Mouse (Mus musculus): ENCODE results near the gene Grin3a.
"Not testable (repeated sequence)": the region's sequence is repeated elsewhere in the genome, so short reads cannot be mapped to it uniquely, and the experiment has no call there.

Grin3a gene

DNA sequence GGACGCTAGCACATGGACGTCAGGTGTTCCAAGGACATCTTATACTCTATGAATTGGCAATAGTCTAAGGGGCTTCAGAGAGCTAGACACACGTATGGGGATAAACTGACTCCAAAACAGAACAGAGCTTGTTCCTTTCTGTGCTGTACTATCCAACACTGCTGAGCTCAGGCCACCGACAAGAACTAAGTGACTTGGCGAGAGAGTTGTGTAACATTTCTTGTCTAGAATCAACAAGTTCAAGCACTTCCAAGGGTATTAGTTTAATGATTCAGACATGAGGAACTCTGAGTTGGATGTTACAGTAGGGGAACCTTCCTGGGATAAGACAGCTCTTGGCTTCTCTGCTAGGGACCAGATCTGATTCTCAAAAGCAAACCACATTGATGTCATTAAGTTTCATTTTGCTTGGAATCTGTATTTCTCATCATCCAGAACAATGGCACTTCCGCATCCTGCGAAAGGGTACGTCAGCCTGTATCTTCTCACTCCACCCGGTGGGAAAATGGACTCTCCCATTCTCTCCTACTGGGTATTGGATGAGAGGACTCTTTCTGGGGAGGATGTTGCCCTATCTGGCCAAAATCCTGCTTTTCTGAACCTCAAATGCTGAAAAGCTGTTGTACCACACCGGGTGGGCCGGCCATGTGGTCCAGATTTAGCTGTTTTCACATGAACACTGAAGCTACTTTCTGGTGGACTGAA, 165.2 kb downstream of the Grin3a start:
- no peak for DNase-seq (ENCODE audit: inconsistent ontology term)

GRCm38 (mm10) chr4:49676790-49677189, 168.8 kb downstream of the Grin3a start:
- DNase-seq (ENCODE audit: inconsistent ontology term): no peak

DNA sequence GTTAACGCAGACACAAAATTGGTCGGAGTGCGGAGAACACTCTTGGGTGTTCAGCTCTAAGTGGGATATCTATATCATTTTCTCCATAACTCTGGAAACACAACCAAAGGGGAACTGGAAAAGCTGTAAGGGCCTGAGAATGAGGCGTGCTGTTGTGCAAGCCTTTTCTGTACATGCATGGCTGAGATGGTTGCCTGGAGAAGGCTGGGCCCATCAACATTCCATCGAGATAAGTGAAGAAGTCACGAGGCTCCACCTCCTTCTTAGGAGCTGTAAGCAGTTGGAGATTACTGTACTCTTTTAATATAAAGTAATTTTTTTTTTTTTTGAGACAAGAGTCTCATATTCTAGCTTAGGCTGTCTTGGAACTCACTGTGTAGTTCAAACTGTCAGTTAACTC, 169.5 kb downstream of the Grin3a start:
- DNase-seq (ENCODE audit: inconsistent ontology term): no peak

DNA sequence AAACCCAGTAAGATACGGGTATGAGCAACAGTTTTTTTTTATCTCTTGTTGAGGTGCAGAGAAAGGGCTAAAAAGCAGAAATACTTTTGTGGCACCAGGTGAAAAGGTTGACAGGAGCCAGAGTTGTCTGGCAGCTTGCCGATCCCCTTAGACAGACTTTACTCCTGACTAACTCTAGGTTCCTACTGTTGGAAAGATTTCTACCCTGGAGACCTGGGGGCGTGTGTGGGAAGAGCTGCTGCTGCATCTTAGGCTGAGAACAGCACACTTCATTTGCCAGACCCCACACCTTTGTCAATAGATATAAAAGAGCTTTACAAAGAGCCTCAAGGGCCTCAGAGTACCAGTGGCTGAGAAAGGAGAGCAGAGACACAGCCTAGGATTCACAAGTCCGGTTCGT, 180.7 kb downstream of the Grin3a start:
- DNase-seq (ENCODE audit: inconsistent ontology term): no peak

DNA sequence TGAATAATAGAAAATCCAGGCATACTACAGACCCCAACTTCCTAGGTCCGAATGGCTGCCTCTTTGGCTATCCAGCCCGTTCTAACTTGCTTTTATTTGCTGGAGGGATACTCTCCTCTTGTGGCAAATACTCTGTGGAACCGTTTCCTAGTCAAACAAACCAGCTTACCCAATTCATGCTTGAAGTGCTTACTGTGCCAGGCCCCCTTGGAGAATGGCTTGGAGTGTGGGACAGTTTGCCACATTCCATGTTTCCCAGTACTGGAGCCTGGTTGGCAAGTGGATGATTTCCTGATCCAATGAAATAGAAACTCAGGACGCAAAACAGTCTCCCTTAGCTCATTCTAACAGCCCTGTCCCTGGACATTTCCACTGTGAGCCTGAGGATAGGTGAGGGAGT, 183.3 kb downstream of the Grin3a start:
- DNase-seq (ENCODE audit: inconsistent ontology term): no peak

GRCm38 (mm10) chr4:49661664-49662063, 183.9 kb downstream of the Grin3a start:
- DNase-seq (ENCODE audit: inconsistent ontology term): no peak

DNA sequence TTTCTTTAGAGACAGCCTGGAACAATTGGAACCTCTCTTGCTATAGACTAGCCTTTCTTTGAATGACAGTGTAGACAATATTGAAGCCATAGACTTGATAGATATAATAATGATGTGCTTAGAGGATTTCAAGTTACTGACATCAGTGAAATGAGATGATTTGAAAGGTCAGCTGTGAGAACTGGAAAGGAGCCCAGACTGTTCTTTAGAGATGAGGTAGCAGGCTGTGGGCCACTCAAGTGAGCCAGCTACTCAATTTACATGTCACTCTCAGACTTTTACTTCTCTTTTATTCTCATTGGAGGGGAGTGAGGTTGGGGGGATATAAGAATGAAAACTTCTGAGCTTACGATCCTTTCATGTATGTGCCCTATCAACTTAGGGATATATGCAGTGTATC, 186.1 kb downstream of the Grin3a start:
- DNase-seq (ENCODE audit: inconsistent ontology term): no peak

DNA sequence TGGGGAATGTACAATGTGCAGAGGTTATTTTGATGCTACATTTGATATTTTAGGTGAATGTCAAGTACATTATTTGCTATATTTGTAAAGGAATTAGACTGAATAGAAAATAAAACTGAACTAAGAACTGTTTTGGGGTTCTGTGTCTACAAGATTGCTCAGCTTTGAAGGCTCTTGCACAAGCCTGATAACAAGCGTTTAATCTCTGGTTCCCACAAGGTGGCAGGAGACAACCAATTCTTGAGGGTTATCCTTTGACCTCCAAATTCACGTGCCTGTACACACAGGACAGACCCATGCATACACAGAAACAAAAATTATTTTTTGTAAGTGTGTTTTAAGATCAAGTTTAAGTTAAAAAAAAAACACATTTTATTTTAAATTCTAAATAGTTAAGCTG, 205.6 kb downstream of the Grin3a start:
- no peak for DNase-seq (ENCODE audit: inconsistent ontology term)

DNA sequence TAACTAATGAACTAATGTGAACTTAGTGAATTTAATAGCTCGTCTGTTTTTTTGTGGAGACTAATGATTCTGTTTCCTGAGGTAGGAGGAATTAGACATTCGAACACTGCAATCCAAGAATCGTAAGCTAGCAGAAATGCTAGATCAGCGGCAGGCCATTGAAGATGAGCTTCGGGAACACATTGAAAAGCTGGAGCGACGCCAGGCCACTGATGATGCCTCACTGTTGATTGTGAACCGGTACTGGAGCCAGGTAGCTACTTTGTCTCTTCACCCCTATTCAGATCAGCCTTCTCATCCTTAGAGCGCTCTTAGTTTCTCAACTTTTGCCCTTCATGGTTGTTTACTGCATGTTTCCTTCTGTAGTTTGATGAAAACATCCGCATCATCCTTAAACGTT, 207.7 kb downstream of the Grin3a start:
- DNase-seq (ENCODE audit: inconsistent ontology term): no peak

- no peak for DNase-seq (ENCODE audit: inconsistent ontology term)
Observed at GRCm38 (mm10) chr4:49632139-49632481, 213.4 kb downstream of the Grin3a start.

DNA sequence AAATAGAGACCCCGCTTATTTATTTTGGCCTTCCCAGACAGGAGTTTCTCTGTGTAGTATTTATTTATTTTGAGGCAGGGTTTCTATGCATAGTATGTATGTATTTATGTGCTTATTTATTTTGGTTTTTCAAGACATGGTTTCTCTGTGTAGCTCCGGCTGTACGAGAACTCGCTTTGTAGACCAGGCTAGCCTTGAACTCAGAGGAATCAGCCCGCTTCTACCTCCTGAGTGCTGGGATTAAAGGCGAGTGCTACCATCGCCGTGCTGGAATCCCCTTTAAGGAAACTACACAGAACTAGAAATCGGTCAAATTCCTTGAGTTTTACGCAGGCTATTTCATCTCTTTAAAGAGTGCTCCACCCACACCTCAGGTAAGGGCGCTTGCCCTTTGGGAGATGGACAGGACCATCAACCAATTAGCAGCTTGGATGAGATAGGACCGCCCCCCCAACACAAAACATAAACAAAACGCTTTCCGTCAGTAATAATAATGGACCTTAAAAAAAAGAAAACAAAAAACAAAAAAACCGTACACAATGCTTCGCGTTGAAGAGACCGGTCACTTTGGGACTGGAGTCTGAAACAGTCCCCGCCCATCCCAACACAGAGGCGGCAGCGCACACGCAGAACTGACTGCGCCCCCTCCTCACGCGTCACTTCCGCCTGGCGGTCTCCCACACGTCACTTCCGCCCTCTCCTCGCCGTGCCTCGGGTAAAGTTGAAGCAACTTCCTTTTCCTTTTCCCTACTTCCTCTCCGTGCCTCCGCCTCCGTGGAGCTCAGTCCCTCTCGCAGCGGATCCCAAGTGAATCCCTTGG, 214.0 kb downstream of the Grin3a start, which contains the start of gene Rnf20:
Gene Rnf20 (plus strand): TSS at position 688 of the 820 bp plus-strand sequence.
- peak; percentile 96 for DNase-seq (ENCODE audit: inconsistent ontology term)

GRCm38 (mm10) chr4:49628941-49629340, 216.6 kb downstream of the Grin3a start:
- DNase-seq (ENCODE audit: inconsistent ontology term): no peak

DNA sequence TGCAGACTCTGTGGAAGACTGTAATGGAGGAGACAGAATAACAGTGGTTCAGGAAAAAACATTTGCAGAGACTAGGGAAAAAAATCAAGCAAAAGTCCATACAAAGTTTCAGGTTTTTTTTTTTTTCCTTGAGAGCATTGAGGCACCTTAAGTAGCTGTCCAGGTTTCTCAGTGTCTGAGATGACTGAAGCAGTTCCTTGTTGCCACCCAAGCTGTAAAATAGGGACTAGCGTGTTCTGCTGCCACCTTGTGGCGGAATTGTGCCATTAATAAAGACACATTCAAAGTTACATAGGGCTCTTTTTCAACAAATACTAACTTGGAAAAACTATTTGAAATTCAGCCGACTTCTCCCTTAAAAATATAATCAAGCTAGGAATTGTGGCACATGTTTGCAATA, 218.6 kb downstream of the Grin3a start:
- DNase-seq (ENCODE audit: inconsistent ontology term): peak; percentile 14

DNA sequence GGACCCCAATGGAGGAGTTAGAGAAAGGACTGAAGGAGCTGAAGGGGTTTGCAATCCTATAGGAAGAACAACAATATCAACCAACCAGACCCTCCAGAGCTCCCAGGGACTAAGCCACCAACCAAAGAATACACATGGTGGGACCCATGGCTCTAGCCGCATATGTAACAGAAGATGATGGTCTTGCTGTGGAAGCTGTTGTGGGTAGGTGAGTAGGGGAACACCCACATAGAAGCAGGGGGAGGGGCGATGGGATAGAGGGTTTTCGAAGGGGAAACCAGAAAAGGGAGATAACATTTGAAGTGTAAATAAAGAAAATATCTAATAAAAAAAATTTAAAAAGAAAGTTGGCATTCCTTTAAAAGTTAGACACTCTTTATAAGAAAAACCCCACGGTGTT, 220.6 kb downstream of the Grin3a start:
- DNase-seq (ENCODE audit: inconsistent ontology term): not testable (repeated sequence)

DNA sequence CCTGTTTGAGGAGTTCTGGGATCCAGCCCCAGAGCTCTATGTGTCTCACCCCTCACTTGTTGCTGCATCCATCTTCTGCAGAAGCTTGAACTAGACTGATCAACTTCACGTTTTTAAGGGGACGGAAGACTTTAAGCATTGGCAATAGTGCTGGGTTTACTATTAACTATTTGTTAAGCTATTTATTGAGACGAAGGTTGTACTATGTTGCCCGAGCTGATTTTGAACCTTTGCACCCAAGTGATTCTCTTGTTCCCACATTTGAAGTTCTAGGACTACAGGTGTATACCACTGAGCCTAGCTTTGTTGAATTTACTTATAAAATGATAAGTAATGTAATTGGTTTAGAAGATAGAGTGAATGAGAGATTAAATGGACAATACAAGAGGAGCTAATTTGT, 221.6 kb downstream of the Grin3a start:
- DNase-seq (ENCODE audit: inconsistent ontology term): no peak

DNA sequence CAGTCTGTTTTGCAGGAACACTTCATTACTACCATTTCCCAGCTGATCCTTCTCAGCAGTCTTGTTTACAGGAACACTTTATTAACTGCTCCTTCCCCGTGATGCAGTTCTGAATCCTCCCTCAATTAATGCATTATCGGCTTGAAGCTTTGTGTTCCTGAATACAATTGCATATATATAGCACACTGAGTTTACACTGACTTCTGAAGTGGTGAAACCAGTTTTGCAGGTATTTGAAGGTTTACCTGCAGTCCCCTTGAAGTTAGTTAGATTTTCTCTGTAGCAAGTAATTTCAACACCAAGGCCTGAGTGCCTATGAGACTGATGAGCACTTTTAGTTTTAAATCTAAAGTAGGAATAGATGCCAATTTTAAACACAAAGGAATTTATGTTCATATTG, 223.3 kb downstream of the Grin3a start:
- DNase-seq (ENCODE audit: inconsistent ontology term): no peak

GRCm38 (mm10) chr4:49619861-49620260, 225.7 kb downstream of the Grin3a start:
- DNase-seq (ENCODE audit: inconsistent ontology term): not testable (repeated sequence)

- no peak for DNase-seq (ENCODE audit: inconsistent ontology term)
Observed at GRCm38 (mm10) chr4:49616924-49617323, 228.6 kb downstream of the Grin3a start.

Measured in Muller cell, postnatal 12 days (primary cell).